In genomic region chr13:111979428-111980204, GRCm38 (mm10) we compare ENCODE assay signal across 8 mouse cellular contexts.
A peak's percentile ranks its signal among the peaks of the same experiment; 100 is the strongest.
DNase-seq lines count a peak whose midpoint lies in the region; ATAC-seq and TF ChIP-seq lines count a peak whose summit lies in the region.

No protein-coding gene starts in this region.

- TF ChIP-seq EP300 in liver, embryonic 14.5 days (IDR thresholded peaks at IDR 0.05; ENCODE audit: low read depth), result no peak

- H3K4me1 ChIP-seq in liver, embryonic 14.5 days (replicated peaks; ENCODE audit: control insufficient read depth in 2 of 2, insufficient read depth in 2 of 2, low read length in 1 of 2), result peaks cover 4 to 19% of the 10 kb centered on the region in 2 experiments; a peak in 3 of 4 replicates
- peaks cover 10% of the 10 kb centered on the region for H3K4me1 ChIP-seq in heart, embryonic 11.5 days (ENCODE audit: control insufficient read depth, insufficient read depth, low read length)
- peaks cover 40% of the 10 kb centered on the region for H3K4me1 ChIP-seq in liver, embryonic 15.5 days (replicated peaks)
- peaks cover 16% of the 10 kb centered on the region for H3K4me1 ChIP-seq in midbrain, postnatal 0 days (ENCODE audit: insufficient read depth, low read length)

- H3K27me3 ChIP-seq in liver, embryonic 14.5 days (ENCODE audit: control insufficient read depth, insufficient read depth, low read length), result no peaks in the 10 kb centered on the region
- no peaks in the 10 kb centered on the region for H3K27me3 ChIP-seq in heart, embryonic 11.5 days (ENCODE audit: control insufficient read depth, insufficient read depth, low read length)
- H3K27me3 ChIP-seq in liver, embryonic 15.5 days, result peaks cover 8% of the 10 kb centered on the region
- H3K27me3 ChIP-seq in midbrain, postnatal 0 days (ENCODE audit: insufficient read depth, low read length), result no peaks in the 10 kb centered on the region

- H3K9ac ChIP-seq in liver, embryonic 14.5 days (replicated peaks), result no peak overlapping the region
- peak overlapping the region; percentile 43; the same call in 1 of the 2 replicates for H3K9ac ChIP-seq in heart, embryonic 11.5 days (ENCODE audit: low read depth, low read length)
- H3K9ac ChIP-seq in liver, embryonic 15.5 days, result no peak overlapping the region
- no peak overlapping the region for H3K9ac ChIP-seq in midbrain, postnatal 0 days (replicated peaks; ENCODE audit: low read length, poor library complexity, severe bottlenecking)

- no peak overlapping the region for H3K4me3 ChIP-seq in liver, embryonic 14.5 days (ENCODE audit: insufficient read depth in 1 of 2, low read depth in 2 of 2, low read length in 2 of 2)
- no peak overlapping the region for H3K4me3 ChIP-seq in heart, embryonic 11.5 days (ENCODE audit: low read depth, low read length)
- H3K4me3 ChIP-seq in liver, embryonic 15.5 days (replicated peaks), result no peak overlapping the region
- no peak overlapping the region for H3K4me3 ChIP-seq in midbrain, postnatal 0 days (ENCODE audit: low read depth, low read length)

- WGBS in liver, embryonic 14.5 days (ENCODE audit: insufficient replicate concordance), result 48% methylated on average over 17 of the region's 17 CpGs
- WGBS in heart, embryonic 11.5 days (ENCODE audit: insufficient replicate concordance), result 36% methylated on average over 17 of the region's 17 CpGs
- whole genome bisulfite sequencing in liver, embryonic 15.5 days (ENCODE audit: insufficient replicate concordance), result 38% methylated on average over 17 of the region's 17 CpGs
- WGBS in midbrain, postnatal 0 days, result 46% methylated on average over 17 of the region's 17 CpGs

- TF ChIP-seq CTCF in liver, embryonic 14.5 days (IDR thresholded peaks at IDR 0.05; ENCODE audit: low read depth), result no peak
- no peak for TF ChIP-seq CTCF in midbrain, postnatal 0 days (IDR thresholded peaks at IDR 0.05)

- no peaks in the 10 kb centered on the region for H3K9me3 ChIP-seq in liver, embryonic 14.5 days (ENCODE audit: control insufficient read depth, low read length)
- no peaks in the 10 kb centered on the region for H3K9me3 ChIP-seq in heart, embryonic 11.5 days (replicated peaks; ENCODE audit: control insufficient read depth, low read length)
- H3K9me3 ChIP-seq in liver, embryonic 15.5 days (replicated peaks), result no peaks in the 10 kb centered on the region
- no peaks in the 10 kb centered on the region for H3K9me3 ChIP-seq in midbrain, postnatal 0 days (ENCODE audit: low read length)

- peak overlapping the region; percentile 14; the same call in 1 of the 2 replicates for H3K4me2 ChIP-seq in liver, embryonic 14.5 days (ENCODE audit: low read depth)
- H3K4me2 ChIP-seq in heart, embryonic 11.5 days, result peak overlapping the region; percentile 49
- peak overlapping the region; percentile 34; the same call in 1 of the 2 replicates for H3K4me2 ChIP-seq in liver, embryonic 15.5 days
- no peak overlapping the region for H3K4me2 ChIP-seq in midbrain, postnatal 0 days (ENCODE audit: low read depth, low read length, poor library complexity, severe bottlenecking)

- ATAC-seq in liver, embryonic 14.5 days (ENCODE audit: insufficient read depth), result no peak
- no peak for ATAC-seq in heart, embryonic 11.5 days (replicated peaks; ENCODE audit: insufficient number of reproducible peaks, low FRiP score, low TSS enrichment)
- ATAC-seq in liver, embryonic 15.5 days (ENCODE audit: insufficient read depth), result no peak; the same call in 1 of the 2 replicates
- no peak for ATAC-seq in midbrain, postnatal 0 days (ENCODE audit: low FRiP score)

- no peaks in the 10 kb centered on the region for H3K36me3 ChIP-seq in liver, embryonic 14.5 days (replicated peaks; ENCODE audit: control insufficient read depth, insufficient read depth, low read depth)
- H3K36me3 ChIP-seq in heart, embryonic 11.5 days (ENCODE audit: control insufficient read depth, insufficient read depth, low read length), result no peaks in the 10 kb centered on the region
- no peaks in the 10 kb centered on the region for H3K36me3 ChIP-seq in liver, embryonic 15.5 days (replicated peaks)
- H3K36me3 ChIP-seq in midbrain, postnatal 0 days (ENCODE audit: insufficient read depth, low read length), result no peaks in the 10 kb centered on the region

- no peak for DNase-seq in liver, embryonic 14.5 days (ENCODE audit: low read depth in 3 of 3, low spot score in 3 of 3)
- DNase-seq in liver, result no peak
- DNase-seq in adrenal gland, postnatal 36 days, result peak; percentile 10 to 37
- no peak for DNase-seq in midbrain, postnatal 0 days (ENCODE audit: low spot score)
- no peak for DNase-seq in layer of hippocampus, adult 11-12 months (ENCODE audit: low spot score)
- DNase-seq in frontal cortex, postnatal 10 days (ENCODE audit: low spot score in 2 of 2), result no peak

- H3K27ac ChIP-seq in liver, embryonic 14.5 days, result no peak overlapping the region
- H3K27ac ChIP-seq in heart, embryonic 11.5 days (ENCODE audit: low read depth, low read length), result no peak overlapping the region
- H3K27ac ChIP-seq in liver, embryonic 15.5 days (replicated peaks), result no peak overlapping the region
- H3K27ac ChIP-seq in midbrain, postnatal 0 days (ENCODE audit: low read depth, low read length), result no peak overlapping the region

Comparison
In these comparisons a context has a peak if more than half of its experiments do, and no peak if none do; other contexts are left out.
1. DNase-seq: peak in adrenal gland, postnatal 36 days (2 of 2); none in liver, embryonic 14.5 days (0 of 3), liver (single experiment), midbrain, postnatal 0 days (single experiment), layer of hippocampus, adult 11-12 months (single experiment) and frontal cortex, postnatal 10 days (0 of 2).